Mouse (Mus musculus) frontal cortex, adult (tissue): ENCODE results near the gene Myh6.

Source experiments
- ATAC-seq: cut with Nextera tagmentation; 2 replicates; pipeline ENCODE4 v1.9.2; 2017; ENCODE audit warnings: mild to moderate bottlenecking, moderate library complexity, mixed read lengths; ENCODE audit not compliant: low TSS enrichment

Myh6 gene

DNA sequence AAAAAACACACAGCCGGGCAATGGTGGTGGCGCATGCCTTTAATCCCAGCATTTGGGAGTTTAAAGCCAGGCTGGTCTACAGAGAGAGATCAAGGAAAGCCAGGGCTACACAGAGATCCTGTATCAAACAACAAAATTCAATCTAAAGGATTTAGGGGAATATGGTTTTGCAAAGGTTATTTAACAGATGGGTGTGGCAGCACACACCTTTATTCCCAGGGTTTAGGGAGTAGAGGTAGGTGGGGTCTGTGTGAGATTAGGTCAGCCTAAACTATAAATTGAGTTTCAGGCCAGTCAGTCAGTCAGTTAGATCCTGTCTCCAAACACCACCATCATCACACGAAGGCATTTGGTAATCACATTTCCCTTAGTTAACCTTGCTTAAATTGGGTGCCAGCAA, 74.5 kb downstream of the Myh6 start, which contains the start of gene Pabpn1:
TSS of gene Pabpn1 (plus strand) at position 301 of the 400 bp plus-strand sequence.
- ATAC-seq: no peak
